Mouse (Mus musculus) neural tube, embryonic 11.5 days (tissue): ENCODE results near the gene Tmem132a. TPM values are rescaled to one million over a fixed set of nuclear protein-coding genes. Genes with fewer than 3 reads are reported as not detected.

Source experiments
- ATAC-seq: fragments of 200-750 bp; cut with Nextera tagmentation; 2 replicates; pipeline ENCODE4 v1.8.0; 2017; ENCODE audit warnings: moderate number of reproducible peaks, mild to moderate bottlenecking, moderate TSS enrichment, moderate library complexity; ENCODE audit not compliant: insufficient read depth, low FRiP score, low TSS enrichment
- DNase-seq: peaks from one replicate; pipeline ENCODE4 v3.0.0-alpha.2; 2015; ENCODE audit warnings: low spot score
- H3K27ac ChIP-seq: fragments of 300-500 bp; sonication (generic); 2 replicates; pipeline ENCODE4 v1.5.1; 2014; ENCODE audit warnings: low read depth, mild to moderate bottlenecking, low read length
- H3K27me3 ChIP-seq: fragments of 300-500 bp; sonication (generic); 2 replicates; pipeline ENCODE4 v1.6.1; 2014; ENCODE audit warnings: mild to moderate bottlenecking, low read length, mixed read lengths; ENCODE audit not compliant: control insufficient read depth, insufficient read depth
- H3K36me3 ChIP-seq: fragments of 300-500 bp; sonication (generic); 2 replicates; pipeline ENCODE4 v1.6.1; 2014; ENCODE audit warnings: mild to moderate bottlenecking, low read length, moderate library complexity, mixed read lengths; ENCODE audit not compliant: control insufficient read depth, insufficient read depth
- H3K4me1 ChIP-seq: fragments of 300-500 bp; sonication (generic); 2 replicates; pipeline ENCODE4 v1.6.1; 2014; ENCODE audit warnings: low read length, mixed read lengths; ENCODE audit not compliant: control insufficient read depth, insufficient read depth
- H3K4me2 ChIP-seq: fragments of 300-500 bp; sonication (generic); 2 replicates; pipeline ENCODE4 v1.6.1; 2014; ENCODE audit warnings: low read depth, mild to moderate bottlenecking, moderate library complexity
- H3K4me3 ChIP-seq: fragments of 300-500 bp; sonication (generic); 2 replicates; pipeline ENCODE4 v1.5.1; 2014; ENCODE audit warnings: low read depth, low read length
- H3K9ac ChIP-seq: fragments of 300-500 bp; sonication (generic); 2 replicates; pipeline ENCODE4 v1.6.1; 2014; ENCODE audit warnings: mild to moderate bottlenecking, low read length
- H3K9me3 ChIP-seq: fragments of 300-500 bp; sonication (generic); 2 replicates; pipeline ENCODE4 v1.6.1; 2016; ENCODE audit warnings: low read length; ENCODE audit not compliant: control insufficient read depth
- WGBS: fragments of 180-500 bp; shearing (Covaris S2); extraction: QIAGEN DNeasy Blood & Tissue Kit; methylation state at CpG from one replicate; pipeline ENCODE4 v1.1.7; 2014; 5-methylcytosine and 5-hydroxymethylcytosine counted together
- polyA plus RNA-seq: library from polyadenylated mRNA; unstranded; fragments of >200 nt; fragmentation: Nextera tagmentation; extraction: Ambion mirVana; gene quantifications from 2 replicates; pipeline ENCODE4 v1.2.1, GENCODE M21; 2014

The Tmem132a gene
- polyA plus RNA-seq, 1 experiment from 2014 or later, result 85.5 TPM

GRCm38 (mm10) chr19:10845454-10845853 lies 24.3 kb downstream of the Tmem132a start:
- DNase-seq (no peak), ATAC-seq (no peak)
- H3K4me2 ChIP-seq, result no peak overlapping the region
- H3K9me3 ChIP-seq, result no peaks in the 10 kb centered on the region
- no peaks in the 10 kb centered on the region for H3K27me3 ChIP-seq
- no peak overlapping the region for H3K9ac ChIP-seq
- 90% methylated on average over 3 of the region's 3 CpGs for WGBS
- H3K36me3 ChIP-seq, result no peaks in the 10 kb centered on the region
- no peak overlapping the region for H3K4me3 ChIP-seq
- no peak overlapping the region for H3K27ac ChIP-seq
- H3K4me1 ChIP-seq, result no peaks in the 10 kb centered on the region

- DNase-seq (no peak), ATAC-seq (no peak)
- Histone ChIP-seq H3K36me3 (no peaks in the 10 kb centered on the region), H3K4me1 (no peaks in the 10 kb centered on the region), H3K27me3 (no peaks in the 10 kb centered on the region), H3K9me3 (no peaks in the 10 kb centered on the region), H3K4me2 (no peak overlapping the region), H3K9ac (no peak overlapping the region), H3K27ac (no peak overlapping the region), H3K4me3 (no peak overlapping the region)
- 89% methylated on average over 4 of the region's 5 CpGs for WGBS
Measured at GRCm38 (mm10) chr19:10844206-10844605, 25.5 kb downstream of the Tmem132a start.

- Histone ChIP-seq H3K4me3 (no peak overlapping the region), H3K4me2 (no peak overlapping the region), H3K27ac (no peak overlapping the region), H3K9ac (no peak overlapping the region), H3K9me3 (no peaks in the 10 kb centered on the region), H3K4me1 (no peaks in the 10 kb centered on the region), H3K36me3 (no peaks in the 10 kb centered on the region), H3K27me3 (no peaks in the 10 kb centered on the region)
- DNase-seq (no peak), ATAC-seq (no peak)
- WGBS, result 58% methylated on average over 24 of the region's 24 CpGs
Measured at GRCm38 (mm10) chr19:10842914-10843313, 26.8 kb downstream of the Tmem132a start.

GRCm38 (mm10) chr19:10841721-10842626 lies 27.8 kb downstream of the Tmem132a start:
- Histone ChIP-seq H3K4me3 (no peak overlapping the region), H3K4me2 (no peak overlapping the region), H3K27ac (no peak overlapping the region), H3K9me3 (no peaks in the 10 kb centered on the region), H3K9ac (no peak overlapping the region), H3K27me3 (no peaks in the 10 kb centered on the region), H3K4me1 (no peaks in the 10 kb centered on the region), H3K36me3 (no peaks in the 10 kb centered on the region)
- DNase-seq, result no peak
- no peak for ATAC-seq
- whole genome bisulfite sequencing, result 51% methylated on average over 16 of the region's 16 CpGs

GRCm38 (mm10) chr19:10839010-10839892 lies 30.5 kb downstream of the Tmem132a start, which contains the start of gene Slc15a3:
Gene Slc15a3, plus strand, starts transcription at chr19:10839727.
- H3K4me2 ChIP-seq, result no peak within 1 kb of the TSS
- H3K36me3 ChIP-seq, result no peaks in the 10 kb centered on the region
- ATAC-seq, result no peak
- no peak within 1 kb of the TSS for H3K9ac ChIP-seq
- no peaks in the 10 kb centered on the region for H3K9me3 ChIP-seq
- WGBS, result 79% methylated on average over 15 of the region's 15 CpGs
- H3K4me1 ChIP-seq, result no peaks in the 10 kb centered on the region
- H3K27me3 ChIP-seq, result no peaks in the 10 kb centered on the region
- DNase-seq, result no peak
- H3K4me3 ChIP-seq, result no peak within 1 kb of the TSS
- H3K27ac ChIP-seq, result no peak within 1 kb of the TSS

- Histone ChIP-seq H3K4me2 (no peak overlapping the region), H3K27me3 (no peaks in the 10 kb centered on the region), H3K36me3 (no peaks in the 10 kb centered on the region), H3K9ac (no peak overlapping the region), H3K4me3 (no peak overlapping the region), H3K4me1 (no peaks in the 10 kb centered on the region), H3K9me3 (0 out of 2 replicates have a peak, but pooled peaks cover 4% of the 10 kb centered on the region), H3K27ac (no peak overlapping the region)
- no peak for DNase-seq
- no peak for ATAC-seq
- WGBS, result 70% methylated on average over 3 of the region's 3 CpGs
Measured at GRCm38 (mm10) chr19:10835671-10836070, 34.1 kb downstream of the Tmem132a start.

GRCm38 (mm10) chr19:10833611-10834010 lies 36.1 kb downstream of the Tmem132a start:
- Histone ChIP-seq H3K27me3 (no peaks in the 10 kb centered on the region), H3K27ac (no peak overlapping the region), H3K4me2 (no peak overlapping the region), H3K9me3 (0 out of 2 replicates have a peak, but pooled peaks cover 4% of the 10 kb centered on the region), H3K36me3 (no peaks in the 10 kb centered on the region), H3K4me1 (no peaks in the 10 kb centered on the region), H3K9ac (no peak overlapping the region), H3K4me3 (no peak overlapping the region)
- no peak for ATAC-seq
- DNase-seq, result no peak
- WGBS, result 81% methylated on average over 3 of the region's 3 CpGs

- Histone ChIP-seq H3K9me3 (0 out of 2 replicates have a peak, but pooled peaks cover 4% of the 10 kb centered on the region), H3K4me1 (no peaks in the 10 kb centered on the region), H3K9ac (no peak overlapping the region), H3K4me3 (no peak overlapping the region), H3K27me3 (no peaks in the 10 kb centered on the region), H3K4me2 (no peak overlapping the region), H3K27ac (no peak overlapping the region), H3K36me3 (no peaks in the 10 kb centered on the region)
- DNase-seq, result no peak
- 83% methylated on average over 3 of the region's 3 CpGs for WGBS
- no peak for ATAC-seq
Measured at GRCm38 (mm10) chr19:10832030-10832429, 37.7 kb downstream of the Tmem132a start.
